Mouse (Mus musculus) G1E (cell line): ENCODE results near the gene Auts2. TPM values are rescaled to one million over a fixed set of nuclear protein-coding genes. Genes with fewer than 3 reads are reported as not detected.

Experiments
- ATAC-seq: 2 replicates; pipeline ENCODE4 v1.8.0; 2016; ENCODE audit warnings: mild to moderate bottlenecking; ENCODE audit not compliant: insufficient number of reproducible peaks, poor library complexity, low FRiP score, severe bottlenecking; ENCODE audit errors: extremely low read depth
- DNase-seq: peaks from one replicate; pipeline ENCODE4 v3.0.0; 2012; ENCODE audit warnings: low spot score
- H3K27me3 ChIP-seq: 2 replicates; pipeline ENCODE4 v1.6.1; 2012; ENCODE audit warnings: mild to moderate bottlenecking, low read length, inconsistent platforms; ENCODE audit not compliant: insufficient read depth
- H3K36me3 ChIP-seq: replicated peaks from 2 replicates; pipeline ENCODE3; 2012; ENCODE audit warnings: mild to moderate bottlenecking, inconsistent platforms
- H3K4me1 ChIP-seq: 2 replicates; pipeline ENCODE4 v1.6.1; 2012; ENCODE audit warnings: low read depth, low read length, inconsistent platforms, mixed read lengths; ENCODE audit not compliant: insufficient read depth
- H3K4me3 ChIP-seq: 2 replicates; pipeline ENCODE4 v1.5.1; 2012; ENCODE audit warnings: low read depth, mild to moderate bottlenecking, inconsistent platforms, low read length, moderate library complexity, mixed read lengths
- H3K9me3 ChIP-seq: replicated peaks from 2 replicates; pipeline ENCODE4 v1.6.1; 2012; ENCODE audit warnings: inconsistent platforms
- CTCF ChIP-seq: IDR thresholded peaks from 2 replicates; pipeline ENCODE4 v1.5.1; 2012; ENCODE audit warnings: low read depth, low read length, inconsistent platforms, mixed read lengths
- GATA1 ChIP-seq: IDR thresholded peaks from 2 replicates; pipeline ENCODE4 v1.6.1; 2012; ENCODE audit warnings: borderline replicate concordance, low read length, inconsistent platforms, mixed read lengths
- GATA2 ChIP-seq: IDR thresholded peaks from 2 replicates; pipeline ENCODE4 v1.6.1; 2012; ENCODE audit warnings: low read depth, low read length, inconsistent platforms, borderline replicate concordance
- POLR2AphosphoS5 ChIP-seq: IDR thresholded peaks from 2 replicates; pipeline ENCODE4 v1.6.1; 2012; ENCODE audit warnings: low read depth, low read length, inconsistent platforms; ENCODE audit not compliant: insufficient replicate concordance
- TAL1 ChIP-seq: conservative IDR thresholded peaks from 2 replicates; pipeline ENCODE4 v1.6.1; 2012; ENCODE audit warnings: low read depth, low read length, inconsistent platforms, mixed read lengths
- polyA plus RNA-seq: library from polyadenylated mRNA; stranded (reverse); fragments of >175 nt; gene quantifications from 2 replicates; pipeline ENCODE4 v1.2.3, GENCODE M21; 2012
- total RNA-seq, 2 experiments: library from RNA; stranded (forward) in 1 of 2; stranded (reverse) in 1 of 2; fragments of 200-1000 nt in 1 of 2; fragments of >200 nt in 1 of 2; fragmentation: Nextera tagmentation in 1 of 2; gene quantifications; 2 replicates each; pipeline ENCODE4 v1.2.3; 2014 to 2017

The Auts2 gene
- total and polyA plus RNA-seq, 3 experiments: 0.09 to 1.3 (median 0.90) TPM

GRCm38 (mm10) chr5:131468609-131469008 is 1074.5 kb downstream of the Auts2 start:
- Histone ChIP-seq H3K4me1 (no peaks in the 10 kb centered on the region), H3K27me3 (no peaks in the 10 kb centered on the region), H3K4me3 (no peak overlapping the region), H3K36me3 (no peaks in the 10 kb centered on the region), H3K9me3 (peaks cover 62% of the 10 kb centered on the region)
- TF ChIP-seq CTCF (no peak), POLR2AphosphoS5 (no peak), GATA2 (no peak), TAL1 (no peak), GATA1 (no peak)
- no peak for ATAC-seq
- no peak for DNase-seq

- ATAC-seq (no peak), DNase-seq (no peak)
- Histone ChIP-seq H3K4me3 (no peak overlapping the region), H3K36me3 (no peaks in the 10 kb centered on the region), H3K27me3 (no peaks in the 10 kb centered on the region), H3K4me1 (no peaks in the 10 kb centered on the region), H3K9me3 (peaks cover 62% of the 10 kb centered on the region)
- TF ChIP-seq CTCF (no peak), POLR2AphosphoS5 (no peak), GATA2 (no peak), GATA1 (no peak), TAL1 (no peak)
These were observed 1077.0 kb downstream of the Auts2 start for GRCm38 (mm10) chr5:131466131-131466530.

GRCm38 (mm10) chr5:131463402-131463801 is 1079.7 kb downstream of the Auts2 start:
- TF ChIP-seq TAL1 (no peak), GATA2 (no peak), POLR2AphosphoS5 (no peak), CTCF (no peak), GATA1 (no peak)
- ATAC-seq: no peak

GRCm38 (mm10) chr5:131459951-131460350 is 1083.2 kb downstream of the Auts2 start:
- Histone ChIP-seq H3K36me3 (no peaks in the 10 kb centered on the region), H3K27me3 (no peaks in the 10 kb centered on the region), H3K9me3 (peaks cover 71% of the 10 kb centered on the region), H3K4me3 (no peak overlapping the region), H3K4me1 (no peaks in the 10 kb centered on the region)
- ATAC-seq (no peak), DNase-seq (no peak)
- no peak for TF ChIP-seq CTCF
- no peak for TF ChIP-seq TAL1
- no peak for TF ChIP-seq GATA2
- TF ChIP-seq GATA1: no peak
- no peak for TF ChIP-seq POLR2AphosphoS5

More at GRCm38 (mm10) chr5:131463402-131463801, 1079.7 kb downstream of the Auts2 start:
- no peak for DNase-seq
- Histone ChIP-seq H3K27me3 (no peaks in the 10 kb centered on the region), H3K9me3 (peaks cover 63% of the 10 kb centered on the region), H3K4me1 (no peaks in the 10 kb centered on the region), H3K4me3 (no peak overlapping the region), H3K36me3 (no peaks in the 10 kb centered on the region)

GRCm38 (mm10) chr5:131459549-131459948 is 1083.6 kb downstream of the Auts2 start:
- H3K4me1 ChIP-seq: no peaks in the 10 kb centered on the region
- H3K27me3 ChIP-seq: no peaks in the 10 kb centered on the region
- TF ChIP-seq POLR2AphosphoS5 (no peak), GATA1 (no peak), CTCF (no peak), TAL1 (no peak), GATA2 (no peak)
- H3K4me3 ChIP-seq: no peak overlapping the region
- H3K9me3 ChIP-seq: peaks cover 71% of the 10 kb centered on the region
- no peak for DNase-seq
- no peak for ATAC-seq
- H3K36me3 ChIP-seq: no peaks in the 10 kb centered on the region

- Histone ChIP-seq H3K9me3 (peaks cover 78% of the 10 kb centered on the region), H3K36me3 (no peaks in the 10 kb centered on the region), H3K4me3 (no peak overlapping the region), H3K27me3 (no peaks in the 10 kb centered on the region), H3K4me1 (no peaks in the 10 kb centered on the region)
- TF ChIP-seq POLR2AphosphoS5: no peak
- no peak for TF ChIP-seq GATA2
- TF ChIP-seq GATA1: no peak
- no peak for TF ChIP-seq CTCF
- TF ChIP-seq TAL1: no peak
- no peak for DNase-seq
- ATAC-seq: no peak
These were observed 1084.4 kb downstream of the Auts2 start for GRCm38 (mm10) chr5:131458700-131459099.

- no peak for ATAC-seq
- no peak for DNase-seq
- H3K4me3 ChIP-seq: no peak overlapping the region
- H3K27me3 ChIP-seq: no peaks in the 10 kb centered on the region
- H3K36me3 ChIP-seq: no peaks in the 10 kb centered on the region
- H3K9me3 ChIP-seq: peaks cover 72% of the 10 kb centered on the region
- TF ChIP-seq GATA1: no peak
- TF ChIP-seq GATA2: no peak
- TF ChIP-seq TAL1: no peak
- TF ChIP-seq POLR2AphosphoS5: no peak
- no peak for TF ChIP-seq CTCF
- H3K4me1 ChIP-seq: no peaks in the 10 kb centered on the region
These were observed 1085.1 kb downstream of the Auts2 start for GRCm38 (mm10) chr5:131457999-131458398.
